Mouse (Mus musculus): ENCODE measurements around the gene Praf2. TPM values are rescaled to one million over a fixed set of nuclear protein-coding genes. Genes with fewer than 3 reads are reported as not detected.
A peak's percentile ranks its signal among the peaks of the same experiment; 100 is the strongest.

Praf2 gene
- total RNA-seq, 2 experiments from 2014 or later = 6.6 to 8.1 TPM

- peak; percentile 95 for ATAC-seq (replicated peaks; ENCODE audit: low FRiP score, low TSS enrichment, poor library complexity, severe bottlenecking)
Observed at GRCm38 (mm10) chrX:7733571-7734156, 5.4 kb downstream of the Praf2 start.

DNA sequence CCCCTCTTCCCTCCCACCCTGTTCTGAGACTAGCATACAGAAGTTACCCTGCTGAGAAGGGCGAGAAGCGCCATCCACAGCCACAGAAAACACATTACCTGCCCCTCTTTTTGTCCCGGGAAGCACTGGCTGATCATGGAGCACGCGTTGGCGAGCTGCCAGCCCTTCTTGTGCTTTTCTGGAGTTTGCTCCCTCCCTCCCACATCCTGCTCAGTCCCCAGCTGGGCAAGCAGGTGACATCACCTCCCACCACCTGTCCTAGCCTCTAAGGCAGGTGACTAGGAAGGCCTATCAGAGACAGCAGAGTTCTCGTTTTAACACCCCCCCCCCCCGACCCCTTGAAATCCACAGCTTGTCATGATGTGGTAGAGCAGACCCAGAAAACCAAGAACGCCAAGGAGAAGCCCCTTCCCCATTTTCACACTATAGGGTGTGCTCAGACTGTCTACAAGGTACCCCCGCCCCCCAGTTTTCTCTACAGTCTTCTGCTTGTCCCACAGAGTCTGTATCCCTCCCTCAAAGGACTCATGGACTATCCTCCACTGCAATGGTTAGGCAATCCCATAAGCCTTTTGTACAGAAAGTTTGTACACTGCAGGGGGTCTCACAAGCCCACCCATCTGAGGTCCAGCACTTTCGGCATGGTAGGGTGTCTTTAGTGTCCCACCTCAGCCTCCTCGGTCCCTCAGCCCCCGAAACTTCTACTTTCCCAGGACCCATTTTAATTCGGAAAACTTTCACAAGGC is 11.3 kb downstream of the Praf2 start:
- no peak for ATAC-seq (replicated peaks; ENCODE audit: low FRiP score, low TSS enrichment, poor library complexity, severe bottlenecking)

DNA sequence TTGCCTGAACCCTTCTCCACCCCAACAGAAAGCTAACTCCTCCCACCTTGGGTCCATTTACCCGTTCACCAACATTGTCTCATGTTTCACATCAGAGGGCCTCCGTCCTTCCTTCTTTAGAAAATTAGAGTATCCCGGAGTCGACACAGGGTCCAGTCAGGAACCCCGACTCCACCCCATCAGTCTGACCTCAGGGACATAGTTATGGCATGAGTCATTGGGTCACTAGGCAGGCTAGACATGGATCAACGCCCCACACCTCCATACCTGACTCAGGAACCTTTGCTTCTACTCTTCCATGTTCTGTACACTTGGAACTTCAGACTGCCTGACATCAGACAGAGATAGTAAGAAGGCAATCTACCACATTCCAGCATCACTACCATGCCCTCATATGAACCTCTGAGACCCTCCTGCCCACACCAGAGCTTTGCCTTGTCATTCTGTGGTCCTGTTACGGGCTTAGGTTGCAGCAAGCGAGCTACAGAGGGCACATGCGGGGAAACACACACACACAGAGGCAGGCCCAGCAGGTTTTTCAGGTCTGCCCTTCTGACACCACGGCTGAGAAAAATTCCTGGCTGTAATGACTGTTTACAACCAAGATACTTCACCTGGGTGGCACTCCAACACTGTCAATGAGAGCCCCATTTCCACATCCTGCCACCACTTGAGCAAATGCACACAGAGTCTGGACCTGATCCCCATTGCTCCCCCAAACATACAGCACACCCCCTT is 12.0 kb downstream of the Praf2 start:
- no peak for ATAC-seq (replicated peaks; ENCODE audit: low FRiP score, low TSS enrichment, poor library complexity, severe bottlenecking)

DNA sequence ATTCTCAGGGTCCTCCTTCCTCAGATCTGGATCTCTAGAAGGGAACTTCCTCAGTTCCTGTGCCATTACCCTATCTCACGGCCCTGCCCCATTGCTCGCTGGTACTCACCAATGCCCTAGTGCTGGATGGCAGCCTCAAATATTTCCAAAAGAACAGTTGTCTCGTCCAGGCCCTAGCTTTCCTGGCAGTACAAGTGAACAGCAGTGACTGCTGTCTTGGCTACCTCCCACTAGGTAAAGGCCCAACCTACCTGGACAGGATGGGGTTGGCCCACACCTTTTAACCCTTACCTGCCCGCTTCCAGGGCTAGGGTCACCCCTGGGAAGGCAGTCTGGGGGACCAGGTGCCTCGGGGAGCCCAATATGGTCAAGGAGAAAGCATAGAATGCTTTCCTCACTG is 12.9 kb downstream of the Praf2 start:
- ATAC-seq (replicated peaks; ENCODE audit: low FRiP score, low TSS enrichment, poor library complexity, severe bottlenecking) = 0 out of 2 replicates have a peak, but pooled peaks have one; percentile 50

DNA sequence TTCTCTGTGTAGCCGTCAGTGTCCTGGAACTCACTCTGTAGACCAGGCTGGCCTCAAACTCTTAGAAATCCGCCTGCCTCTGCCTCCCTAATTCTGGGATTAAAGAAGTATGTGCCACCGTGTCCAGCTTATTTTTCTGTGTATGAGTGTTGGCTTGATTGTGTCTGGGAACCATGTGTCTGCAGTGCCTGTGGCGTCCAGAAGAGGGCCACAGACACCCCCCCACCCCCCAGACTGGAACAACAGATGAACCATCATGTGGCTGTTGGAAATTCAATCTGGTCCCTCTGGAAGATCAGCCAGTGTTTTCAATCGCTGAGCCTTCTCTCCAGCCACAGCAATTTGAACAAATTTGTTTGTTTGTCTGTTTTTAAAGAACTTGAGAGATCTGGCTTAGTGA is 15.2 kb downstream of the Praf2 start:
- ATAC-seq (replicated peaks; ENCODE audit: low FRiP score, low TSS enrichment, poor library complexity, severe bottlenecking) = peak; percentile 44; the same call in 1 of the 2 replicates

GRCm38 (mm10) chrX:7744940-7745339 is 16.7 kb downstream of the Praf2 start:
- ATAC-seq (replicated peaks; ENCODE audit: low FRiP score, low TSS enrichment, poor library complexity, severe bottlenecking) = no peak

GRCm38 (mm10) chrX:7745429-7745828 is 17.2 kb downstream of the Praf2 start:
- ATAC-seq (replicated peaks; ENCODE audit: low FRiP score, low TSS enrichment, poor library complexity, severe bottlenecking) = no peak

GRCm38 (mm10) chrX:7750432-7751116 is 22.3 kb downstream of the Praf2 start, which contains the start of gene Ccdc120:
TSS of gene Ccdc120 (minus strand) at chrX:7750905.
- ATAC-seq (replicated peaks; ENCODE audit: low FRiP score, low TSS enrichment, poor library complexity, severe bottlenecking) = peak; percentile 37; the same call in 1 of the 2 replicates

DNA sequence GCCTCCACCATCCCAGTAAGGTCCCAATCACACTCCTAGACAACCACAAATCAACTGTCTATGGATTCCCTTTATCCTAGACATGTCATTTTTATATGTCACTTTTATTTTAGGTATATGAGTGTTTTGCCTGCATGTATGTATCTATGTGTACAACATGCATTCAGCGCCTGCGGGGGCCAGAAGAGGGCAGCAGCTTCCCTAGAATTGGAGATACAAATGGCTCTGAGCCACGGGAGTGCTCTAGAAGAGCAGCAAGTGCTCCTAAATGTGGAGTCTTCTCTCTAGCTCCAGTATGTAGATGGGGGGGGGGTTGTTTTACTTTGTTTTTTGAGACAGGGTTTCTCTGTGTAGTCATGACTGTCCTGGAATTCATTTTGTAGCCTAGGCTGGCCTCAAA is 25.4 kb downstream of the Praf2 start:
- peak; percentile 87 for ATAC-seq (replicated peaks; ENCODE audit: low FRiP score, low TSS enrichment, poor library complexity, severe bottlenecking)

DNA sequence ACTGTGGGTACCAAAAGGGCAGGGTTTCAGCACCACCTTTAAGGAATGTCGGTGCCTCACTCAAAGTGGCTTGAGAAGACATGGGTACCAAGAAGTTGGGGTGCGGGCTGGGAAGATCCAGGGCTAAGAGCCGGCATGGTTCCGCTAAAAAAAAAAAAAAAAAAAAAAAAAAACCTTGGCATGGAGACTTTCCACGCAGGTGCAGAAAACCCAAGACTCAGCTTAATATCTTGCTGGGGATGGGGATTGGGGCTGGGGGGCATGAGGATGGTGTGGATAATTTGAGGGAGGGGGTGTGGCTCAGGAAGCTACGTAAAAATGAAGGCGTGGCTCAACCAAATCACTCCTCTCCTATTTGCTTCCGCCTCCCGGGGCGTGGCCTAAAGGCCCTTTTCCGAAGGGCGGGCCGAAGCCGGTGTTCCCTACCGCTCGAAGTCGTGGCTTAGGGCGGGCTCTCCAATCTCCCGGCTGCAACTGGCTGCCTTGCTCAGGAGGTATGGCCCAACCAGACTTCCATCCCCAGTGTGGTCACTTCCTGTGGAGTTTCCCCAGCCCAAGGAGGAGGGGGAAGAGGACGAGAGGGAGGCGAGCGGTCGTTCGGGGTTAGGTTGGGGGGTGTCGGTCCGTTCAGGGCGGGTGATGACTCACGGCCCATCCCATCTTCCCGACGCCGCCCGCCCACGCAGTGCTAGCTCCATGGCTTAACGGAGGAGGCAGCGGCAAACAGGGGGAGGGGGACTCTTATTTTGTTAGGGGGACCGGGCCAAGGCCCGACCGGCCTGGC is 34.1 kb downstream of the Praf2 start, which contains the start of gene Tfe3:
TSS of gene Tfe3 (plus strand) at position 424 of the 784 bp plus-strand sequence.
- peak; percentile 96 for ATAC-seq (replicated peaks; ENCODE audit: low FRiP score, low TSS enrichment, poor library complexity, severe bottlenecking)

DNA sequence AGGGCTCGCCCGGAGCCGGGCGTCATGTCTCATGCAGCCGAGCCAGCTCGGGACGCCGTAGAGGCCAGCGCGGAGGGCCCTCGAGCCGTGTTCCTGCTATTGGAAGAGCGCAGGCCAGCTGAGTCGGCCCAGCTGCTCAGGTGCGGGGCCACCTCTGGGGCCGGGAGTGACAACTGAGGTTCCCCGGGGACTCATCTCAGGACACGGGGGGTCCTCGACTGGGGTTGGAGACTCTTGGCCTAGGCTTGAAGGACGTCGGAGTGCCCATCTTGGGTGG is 34.6 kb downstream of the Praf2 start:
- no peak for ATAC-seq (replicated peaks; ENCODE audit: low FRiP score, low TSS enrichment, poor library complexity, severe bottlenecking)

DNA sequence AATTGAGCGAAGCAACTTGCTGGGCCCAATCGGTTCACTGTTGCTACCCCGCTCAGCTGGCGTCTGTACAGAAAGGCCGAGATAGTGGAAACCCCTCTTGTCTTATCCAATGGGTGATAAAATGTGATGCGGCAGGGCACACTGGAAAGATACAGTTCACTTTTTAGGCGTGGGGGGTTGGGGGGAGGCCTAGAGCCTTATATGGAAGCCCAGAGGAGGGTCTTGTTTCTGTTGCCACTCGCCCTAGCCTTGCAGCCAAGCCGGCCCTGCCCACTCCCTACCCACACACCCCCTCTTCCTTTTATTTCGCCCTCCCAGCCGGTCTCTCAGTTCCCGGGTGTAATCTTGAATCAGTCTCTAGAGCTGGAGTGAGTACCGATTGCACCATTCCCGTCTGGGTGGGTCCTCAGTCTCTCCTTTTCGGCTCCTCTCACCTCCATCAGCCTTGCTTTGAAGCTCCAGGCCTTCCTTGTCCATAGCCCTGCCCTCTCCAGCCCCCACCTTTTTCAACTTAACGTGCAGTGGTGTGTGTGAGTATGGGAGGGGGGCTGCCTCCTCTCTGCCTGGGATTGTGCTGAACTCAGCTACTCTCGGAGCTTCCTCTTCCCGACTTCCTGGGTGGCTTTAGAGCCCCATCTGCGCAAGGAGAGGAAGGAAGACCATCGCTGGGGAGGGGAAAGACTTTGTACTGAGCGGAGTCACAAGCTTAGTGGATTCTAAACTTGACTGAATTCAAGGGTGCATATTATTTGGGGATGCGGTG is 35.6 kb downstream of the Praf2 start:
- peak; percentile 34 for ATAC-seq (replicated peaks; ENCODE audit: low FRiP score, low TSS enrichment, poor library complexity, severe bottlenecking)

DNA sequence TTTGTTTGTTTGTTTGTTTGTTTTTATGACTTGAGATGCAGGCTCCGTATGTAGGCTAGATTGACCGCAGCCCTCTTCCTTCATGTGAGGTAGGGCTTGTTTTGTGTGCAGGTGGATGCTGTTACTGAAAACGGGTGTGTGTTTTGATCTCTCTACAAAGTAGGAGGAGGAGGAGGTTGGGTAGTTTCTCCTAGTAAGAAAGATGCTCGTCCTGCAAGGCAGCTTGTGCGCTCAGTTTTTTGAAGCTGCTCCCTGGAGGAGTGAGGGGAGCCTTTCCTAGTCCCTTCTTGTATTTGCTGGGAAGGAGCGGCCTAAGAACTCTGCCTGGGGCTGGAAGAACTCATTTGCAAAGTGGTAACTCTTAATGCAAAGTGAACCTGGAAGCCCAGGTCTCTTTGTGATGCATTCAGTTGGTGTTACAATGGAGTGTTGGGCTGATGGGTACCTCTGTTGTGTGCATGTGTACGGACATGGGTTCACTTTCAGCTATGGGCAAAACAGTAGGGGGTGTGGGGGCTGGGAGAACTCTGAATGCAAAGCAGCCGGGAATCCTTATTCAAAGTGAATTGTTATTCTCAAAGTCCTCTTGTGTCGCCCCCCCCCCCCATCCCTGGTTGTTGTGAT is 36.5 kb downstream of the Praf2 start:
- no peak for ATAC-seq (replicated peaks; ENCODE audit: low FRiP score, low TSS enrichment, poor library complexity, severe bottlenecking)

DNA sequence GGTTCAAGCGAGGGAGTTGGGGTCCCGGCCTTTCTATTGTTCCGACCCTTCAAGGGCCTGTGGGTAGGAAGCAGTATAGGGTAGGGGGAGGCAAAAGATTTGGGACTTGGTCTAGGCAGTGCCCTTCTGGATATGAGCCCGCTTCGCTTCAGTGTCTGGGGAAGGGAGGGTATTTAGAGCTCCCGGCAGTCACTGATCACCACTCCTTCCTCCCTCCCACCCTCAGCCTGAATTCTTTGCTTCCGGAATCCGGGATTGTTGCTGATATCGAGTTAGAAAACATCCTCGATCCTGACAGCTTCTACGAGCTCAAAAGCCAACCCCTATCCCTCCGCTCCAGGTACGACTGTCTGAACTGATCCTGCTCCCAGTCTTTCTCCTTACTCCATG is 37.0 kb downstream of the Praf2 start:
- no peak for ATAC-seq (replicated peaks; ENCODE audit: low FRiP score, low TSS enrichment, poor library complexity, severe bottlenecking)

DNA sequence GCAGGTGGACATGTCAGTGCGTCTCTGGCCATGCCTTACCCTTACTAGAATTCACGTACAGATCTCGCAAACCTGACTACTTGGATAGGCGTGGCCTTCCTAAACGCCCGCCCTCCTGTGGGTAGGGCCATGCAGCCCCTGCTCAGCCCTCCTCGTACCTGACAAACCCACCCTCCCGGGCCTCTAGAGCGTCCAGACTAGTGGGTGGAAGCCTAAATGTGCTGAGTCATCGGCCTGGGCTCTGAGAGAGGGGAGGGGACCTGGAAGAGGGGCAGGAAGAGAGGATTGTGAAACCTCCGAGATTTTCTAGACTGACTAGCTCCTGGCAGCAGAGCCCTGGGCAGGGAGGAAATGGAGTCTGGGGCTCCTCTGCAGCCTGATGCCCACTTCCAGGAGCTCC is 37.5 kb downstream of the Praf2 start:
- no peak for ATAC-seq (replicated peaks; ENCODE audit: low FRiP score, low TSS enrichment, poor library complexity, severe bottlenecking)

GRCm38 (mm10) chrX:7769302-7770017 is 41.2 kb downstream of the Praf2 start:
- peak; percentile 76 for ATAC-seq (replicated peaks; ENCODE audit: low FRiP score, low TSS enrichment, poor library complexity, severe bottlenecking)

- ATAC-seq (replicated peaks; ENCODE audit: low FRiP score, low TSS enrichment, poor library complexity, severe bottlenecking) = no peak
Observed at GRCm38 (mm10) chrX:7772766-7773165, 44.5 kb downstream of the Praf2 start.

Data from megakaryocyte-erythroid progenitor cell, adult 5-6 weeks (primary cell).